Comparison of ENCODE assay signal across 8 mouse cellular contexts in the genomic region with DNA sequence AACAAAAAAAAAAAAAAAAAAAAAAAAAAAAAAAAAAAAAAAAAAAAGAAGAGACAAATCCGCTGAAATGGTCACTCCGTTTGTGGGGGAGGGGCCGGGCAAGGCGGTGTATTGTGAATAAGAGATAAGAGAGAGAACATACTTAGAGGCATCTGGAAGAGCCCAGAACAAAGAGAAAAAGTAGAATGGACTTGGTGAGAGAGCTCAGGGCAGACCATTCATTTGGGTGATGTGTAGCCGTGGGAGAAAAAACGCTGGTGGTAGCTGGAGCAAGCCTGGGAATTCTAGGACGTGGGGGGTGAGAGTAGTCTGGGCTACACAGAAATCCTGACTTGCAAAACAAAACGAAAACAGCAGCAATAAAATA. TPM values are rescaled to one million over a fixed set of nuclear protein-coding genes. Genes with fewer than 3 reads are reported as not detected.
DNase-seq lines count a peak whose midpoint lies in the region; ATAC-seq and TF ChIP-seq lines count a peak whose summit lies in the region.

No protein-coding gene starts in this region.

- peak overlapping the region; percentile 96 for H3K4me2 ChIP-seq in forebrain, embryonic 12.5 days
- peak overlapping the region; percentile 74; the same call in 1 of the 2 replicates for H3K4me2 ChIP-seq in limb, embryonic 11.5 days (ENCODE audit: low read depth, severe bottlenecking)
- H3K4me2 ChIP-seq in neural tube, embryonic 12.5 days (replicated peaks) = peak overlapping the region; percentile 97

- H3K4me1 ChIP-seq in forebrain, embryonic 12.5 days = peaks cover 8% of the 10 kb centered on the region
- no peaks in the 10 kb centered on the region for H3K4me1 ChIP-seq in limb, embryonic 11.5 days (ENCODE audit: control insufficient read depth, insufficient read depth, low read length)
- no peaks in the 10 kb centered on the region for H3K4me1 ChIP-seq in neural tube, embryonic 12.5 days

- no peaks in the 10 kb centered on the region for H3K9me3 ChIP-seq in forebrain, embryonic 12.5 days
- no peaks in the 10 kb centered on the region for H3K9me3 ChIP-seq in limb, embryonic 11.5 days (ENCODE audit: control insufficient read depth, low read length)
- no peaks in the 10 kb centered on the region for H3K9me3 ChIP-seq in neural tube, embryonic 12.5 days

- no peak overlapping the region for H3K27ac ChIP-seq in layer of hippocampus, adult 2 months
- peak overlapping the region; percentile 75; the same call in 1 of the 2 replicates for H3K27ac ChIP-seq in forebrain, embryonic 12.5 days
- peak overlapping the region; percentile 39; the same call in 1 of the 2 replicates for H3K27ac ChIP-seq in limb, embryonic 11.5 days (replicated peaks; ENCODE audit: low read depth, low read length)
- no peak overlapping the region for H3K27ac ChIP-seq in neural tube, embryonic 12.5 days

- ATAC-seq in forebrain, embryonic 12.5 days (ENCODE audit: low FRiP score) = peak; percentile 53
- peak; percentile 40; the same call in 1 of the 2 replicates for ATAC-seq in limb, embryonic 11.5 days (ENCODE audit: insufficient number of reproducible peaks, low FRiP score, low TSS enrichment, low read depth)
- peak; percentile 45 for ATAC-seq in neural tube, embryonic 12.5 days (ENCODE audit: low FRiP score, low read depth)

- peak overlapping the region; percentile 65; the same call in 1 of the 2 replicates for H3K9ac ChIP-seq in forebrain, embryonic 12.5 days
- H3K9ac ChIP-seq in limb, embryonic 11.5 days (ENCODE audit: low read length) = no peak overlapping the region; the same call in 1 of the 2 replicates
- H3K9ac ChIP-seq in neural tube, embryonic 12.5 days = no peak overlapping the region

- no peaks in the 10 kb centered on the region for H3K36me3 ChIP-seq in forebrain, embryonic 12.5 days (replicated peaks)
- no peaks in the 10 kb centered on the region for H3K36me3 ChIP-seq in limb, embryonic 11.5 days (ENCODE audit: control insufficient read depth, insufficient read depth, low read length)
- no peaks in the 10 kb centered on the region for H3K36me3 ChIP-seq in neural tube, embryonic 12.5 days

- peak overlapping the region; percentile 67; the same call in 1 of the 2 replicates for H3K4me3 ChIP-seq in layer of hippocampus, adult 2 months
- peak overlapping the region; percentile 46 for H3K4me3 ChIP-seq in forebrain, embryonic 12.5 days (replicated peaks)
- peak overlapping the region; percentile 43; the same call in 1 of the 2 replicates for H3K4me3 ChIP-seq in limb, embryonic 11.5 days (ENCODE audit: low read depth, low read length)
- no peak overlapping the region for H3K4me3 ChIP-seq in neural tube, embryonic 12.5 days

- DNase-seq in layer of hippocampus, adult 2 months (ENCODE audit: low spot score in 2 of 2) = no peak
- DNase-seq in layer of hippocampus, adult 18-20 months (ENCODE audit: low spot score in 2 of 2) = no peak
- DNase-seq in limb, embryonic 11.5 days (ENCODE audit: low spot score) = peak; percentile 46
- no peak for DNase-seq in urinary bladder, postnatal 25 days (ENCODE audit: low spot score)
- DNase-seq in lung, postnatal 25 days (ENCODE audit: low spot score) = no peak
- no peak for DNase-seq in ovary, adult 18-20 months (ENCODE audit: low spot score)

- TF ChIP-seq CTCF in layer of hippocampus, adult 2 months (conservative IDR thresholded peaks at IDR 0.05) = no peak

- WGBS in forebrain, embryonic 12.5 days = 20% methylated on average over 8 of the region's 8 CpGs
- 35% methylated on average over 8 of the region's 8 CpGs for WGBS in limb, embryonic 11.5 days
- 39% methylated on average over 8 of the region's 8 CpGs for WGBS in neural tube, embryonic 12.5 days

- H3K27me3 ChIP-seq in forebrain, embryonic 12.5 days = peaks cover 3% of the 10 kb centered on the region; the same call in 1 of the 2 replicates
- H3K27me3 ChIP-seq in limb, embryonic 11.5 days (ENCODE audit: control insufficient read depth, insufficient read depth, low read length) = no peaks in the 10 kb centered on the region
- H3K27me3 ChIP-seq in neural tube, embryonic 12.5 days (replicated peaks) = 0 out of 2 replicates have a peak, but pooled peaks cover 4% of the 10 kb centered on the region

RNA-seq across cellular contexts. Expression of gene Rpgrip1, which starts 7.9 kb away (rescaled TPM):
- total RNA-seq in layer of hippocampus, adult 2 months (2021) = 1 to 10 TPM; 1.7 to 2.2 TPM
- 1 to 10 TPM; 1.2 to 1.9 TPM for total RNA-seq in layer of hippocampus, adult 18-20 months (2021)
- polyA plus RNA-seq in forebrain, embryonic 12.5 days (2016; fragmentation: Nextera tagmentation; extraction: Ambion mirVana) = 54.7 and 74.0 TPM in 2 replicates
- 119 and 124 TPM in 2 replicates for polyA plus RNA-seq in limb, embryonic 11.5 days (2014; fragmentation: Nextera tagmentation; extraction: Ambion mirVana)
- polyA plus RNA-seq in neural tube, embryonic 12.5 days (2016; fragmentation: Nextera tagmentation; extraction: Ambion mirVana) = 52.1 and 62.8 TPM in 2 replicates

RNA-seq across cellular contexts. Expression of gene Hnrnpc, which starts 14.6 kb away (rescaled TPM):
- total RNA-seq in layer of hippocampus, adult 2 months (2021) = 100 to 1,000 TPM; 245 to 262 TPM
- 100 to 1,000 TPM; 255 to 280 TPM for total RNA-seq in layer of hippocampus, adult 18-20 months (2021)
- polyA plus RNA-seq in forebrain, embryonic 12.5 days (2016; fragmentation: Nextera tagmentation; extraction: Ambion mirVana) = 870 and 873 TPM in 2 replicates
- polyA plus RNA-seq in limb, embryonic 11.5 days (2014; fragmentation: Nextera tagmentation; extraction: Ambion mirVana) = 989 and 1,009 TPM in 2 replicates
- 764 and 797 TPM in 2 replicates for polyA plus RNA-seq in neural tube, embryonic 12.5 days (2016; fragmentation: Nextera tagmentation; extraction: Ambion mirVana)

Comparison
In these comparisons a context has a peak if more than half of its experiments do, and no peak if none do; other contexts are left out.
1. H3K27ac ChIP-seq: peak in forebrain, embryonic 12.5 days (single experiment) and limb, embryonic 11.5 days (single experiment); none in layer of hippocampus, adult 2 months (single experiment) and neural tube, embryonic 12.5 days (single experiment).
2. Peak in every context shown above with its lines, with median percentiles within 50 percentile points of each other: ATAC-seq and H3K4me2 ChIP-seq.